Mouse (Mus musculus) heart, postnatal 0 days (tissue): ENCODE results near the gene Tmem8. TPM values are rescaled to one million over a fixed set of nuclear protein-coding genes. Genes with fewer than 3 reads are reported as not detected.
A peak's percentile ranks its signal among the peaks of the same experiment; 100 is the strongest.

ENCODE experiments used
- ATAC-seq: fragments of 200-750 bp; cut with Nextera tagmentation; 2 replicates; pipeline ENCODE4 v1.8.0; 2017; ENCODE audit warnings: low read depth, moderate number of reproducible peaks, moderate library complexity; ENCODE audit not compliant: insufficient read depth
- DNase-seq: peaks from one replicate; pipeline ENCODE4 v3.0.0-alpha.2; 2016; ENCODE audit warnings: low spot score
- H3K27ac ChIP-seq: fragments of 300-500 bp; sonication (generic); 2 replicates; pipeline ENCODE4 v1.5.1; 2014; ENCODE audit warnings: low read depth, mild to moderate bottlenecking
- H3K27me3 ChIP-seq: fragments of 300-500 bp; sonication (generic); 2 replicates; pipeline ENCODE4 v1.6.1; 2014; ENCODE audit warnings: low read length, mixed read lengths; ENCODE audit not compliant: control insufficient read depth, insufficient read depth
- H3K36me3 ChIP-seq: fragments of 300-500 bp; sonication (generic); replicated peaks from 2 replicates; pipeline ENCODE4 v1.6.1; 2014; ENCODE audit warnings: low read length, mixed read lengths; ENCODE audit not compliant: control insufficient read depth, insufficient read depth
- H3K4me1 ChIP-seq: fragments of 300-500 bp; sonication (generic); 2 replicates; pipeline ENCODE4 v1.6.1; 2014; ENCODE audit warnings: antibody characterized with exemption; ENCODE audit not compliant: control insufficient read depth, insufficient read depth
- H3K4me2 ChIP-seq: fragments of 300-500 bp; sonication (generic); 2 replicates; pipeline ENCODE4 v1.6.1; 2014; ENCODE audit warnings: low read depth, mild to moderate bottlenecking, low read length, moderate library complexity
- H3K4me3 ChIP-seq: fragments of 300-500 bp; sonication (generic); 2 replicates; pipeline ENCODE4 v1.5.1; 2014; ENCODE audit warnings: low read depth, low read length
- H3K9ac ChIP-seq: fragments of 300-500 bp; sonication (generic); replicated peaks from 2 replicates; pipeline ENCODE4 v1.6.1; 2014; ENCODE audit warnings: low read depth, low read length, mixed read lengths
- H3K9me3 ChIP-seq: fragments of 300-500 bp; sonication (generic); replicated peaks from 2 replicates; pipeline ENCODE4 v1.6.1; 2016; ENCODE audit warnings: low read length; ENCODE audit not compliant: control insufficient read depth
- CTCF ChIP-seq: IDR thresholded peaks from 2 replicates; pipeline ENCODE4 v1.5.1; 2016; ENCODE audit warnings: antibody characterized with exemption, control low read depth, low read depth
- EP300 ChIP-seq: IDR thresholded peaks from 2 replicates; pipeline ENCODE4 v1.6.1; 2016; ENCODE audit warnings: antibody characterized with exemption, low read depth
- WGBS: fragments of 180-500 bp; shearing (Covaris S2); extraction: QIAGEN DNeasy Blood & Tissue Kit; methylation state at CpG from one replicate; pipeline ENCODE4 v1.1.7; 2014; 5-methylcytosine and 5-hydroxymethylcytosine counted together
- polyA plus RNA-seq: library from polyadenylated mRNA; unstranded; fragments of >200 nt; fragmentation: Nextera tagmentation; extraction: Ambion mirVana; gene quantifications from 2 replicates; pipeline ENCODE4 v1.2.1, GENCODE M21; 2015
- total RNA-seq: library from RNA; depleted of rRNA; stranded (reverse); fragments of >200 nt; gene quantifications from 2 replicates; pipeline ENCODE4 v1.2.3, GENCODE M21; 2014; ENCODE audit warnings: low replicate concordance

Tmem8 gene
- total and polyA plus RNA-seq, 2 experiments from 2014 or later: 0.51 to 2.1 TPM

DNA sequence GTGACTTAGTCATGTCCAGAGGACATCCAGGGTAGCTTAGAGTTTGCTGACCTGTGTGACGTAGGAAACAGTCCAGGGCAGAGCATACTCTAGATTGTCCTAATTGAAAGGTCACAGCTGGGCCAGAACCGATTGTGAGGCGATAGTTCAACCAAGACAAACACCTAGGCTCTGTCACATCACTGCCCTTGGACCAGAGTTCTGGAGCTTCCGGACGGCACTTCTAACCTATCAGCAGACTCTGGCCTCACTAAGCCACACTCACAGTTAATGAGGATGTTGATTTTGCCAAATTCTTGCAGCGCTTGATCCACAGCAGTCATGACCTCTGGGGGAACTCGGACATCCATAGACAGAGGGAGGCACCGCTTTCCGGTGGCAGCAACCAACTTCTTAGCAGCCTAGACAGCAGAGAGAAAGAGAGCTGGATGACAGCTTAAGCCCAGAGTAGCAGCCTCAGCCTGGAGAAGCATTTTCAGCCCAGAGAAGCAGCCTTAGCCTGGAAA, 26.0 kb upstream of the Tmem8 start:
- WGBS: 83% methylated on average over 9 of the region's 9 CpGs
- H3K9me3 ChIP-seq: no peaks in the 10 kb centered on the region
- no peak overlapping the region for H3K4me3 ChIP-seq
- H3K4me1 ChIP-seq: peaks cover 3% of the 10 kb centered on the region; the same call in 1 of the 2 replicates
- no peak overlapping the region for H3K9ac ChIP-seq
- no peak overlapping the region for H3K27ac ChIP-seq
- no peaks in the 10 kb centered on the region for H3K27me3 ChIP-seq
- ATAC-seq: no peak
- 0 out of 2 replicates have a peak, but pooled peaks cover 6% of the 10 kb centered on the region for H3K36me3 ChIP-seq
- DNase-seq: no peak
- no peak overlapping the region for H3K4me2 ChIP-seq
- TF ChIP-seq CTCF (no peak), EP300 (no peak)

DNA sequence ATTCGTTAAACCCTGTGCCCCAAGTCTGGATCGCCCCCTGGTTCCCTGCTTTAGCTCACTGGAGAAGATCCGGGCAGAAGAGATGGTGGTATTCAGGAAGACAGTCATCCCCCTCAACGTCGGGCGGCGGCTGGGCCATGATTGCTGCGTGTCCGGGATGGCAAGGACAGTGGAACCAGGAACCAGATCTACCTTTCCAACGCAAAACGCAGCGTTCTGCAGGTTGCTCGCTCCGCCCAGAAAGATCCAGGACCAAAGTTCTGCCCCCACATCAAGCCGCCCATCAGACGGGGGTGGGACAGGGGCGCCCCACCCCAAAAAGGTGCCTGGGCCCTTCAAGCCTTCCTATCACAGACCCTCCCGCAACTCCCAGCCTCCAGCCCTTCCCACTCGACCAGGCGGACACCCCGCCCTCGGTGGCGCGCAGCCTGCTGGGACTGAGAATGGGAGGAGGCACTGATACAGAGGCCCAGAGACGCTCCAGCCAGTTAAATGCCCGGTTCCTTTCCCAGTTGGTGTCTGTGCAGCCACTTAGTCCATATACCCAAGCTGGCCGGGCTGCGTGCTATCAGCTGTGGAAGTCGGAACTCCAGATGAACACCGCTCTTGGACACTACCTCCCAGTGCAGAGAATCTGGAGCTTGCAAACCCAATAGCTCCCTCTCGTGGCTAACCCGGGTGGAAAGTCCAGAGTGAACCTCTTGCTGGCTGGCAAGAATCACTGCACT, 23.0 kb upstream of the Tmem8 start, which contains the start of gene Decr2:
Gene Decr2 (minus strand): TSS at position 433 of the 728 bp plus-strand sequence.
- Histone ChIP-seq H3K9me3 (no peaks in the 10 kb centered on the region), H3K27me3 (no peaks in the 10 kb centered on the region), H3K4me3 (peak within 1 kb of the TSS; percentile 59), H3K9ac (peak within 1 kb of the TSS; percentile 65), H3K4me1 (peaks cover 3% of the 10 kb centered on the region; the same call in 1 of the 2 replicates), H3K36me3 (no peaks in the 10 kb centered on the region), H3K4me2 (peak within 1 kb of the TSS; percentile 85), H3K27ac (peak within 1 kb of the TSS; percentile 54)
- ATAC-seq: peak; percentile 85
- DNase-seq: peak; percentile 90
- TF ChIP-seq EP300 (no peak), CTCF (peak; percentile 87)
- WGBS: under 1% methylated on average over 30 of the region's 32 CpGs

DNA sequence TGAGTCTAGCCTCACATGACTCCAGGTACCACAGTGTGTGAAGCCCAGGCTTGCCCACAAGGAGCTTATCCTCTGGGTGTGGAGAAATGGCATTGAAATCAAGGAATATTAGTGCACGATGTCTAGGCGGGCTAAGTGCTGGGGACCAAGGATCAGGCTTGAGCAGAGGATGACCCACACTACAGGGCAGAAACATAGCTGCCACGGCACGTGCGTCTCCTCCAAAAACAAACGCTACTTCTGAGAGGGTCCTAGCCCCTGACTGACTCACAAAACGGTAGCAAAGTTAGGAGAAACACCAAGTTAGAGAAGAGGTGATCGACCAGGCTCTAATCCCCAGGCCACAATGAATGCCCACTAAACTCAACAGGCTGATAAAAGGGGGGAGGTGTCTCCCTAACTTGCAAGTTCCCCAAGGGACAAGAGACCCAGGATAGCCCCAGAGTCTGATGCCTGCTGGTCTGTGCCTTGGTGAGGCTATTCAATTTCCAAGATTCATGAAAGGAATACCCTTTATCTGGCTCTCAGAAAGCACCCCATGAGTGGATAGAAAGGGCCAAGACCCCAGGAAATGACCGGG, 18.5 kb upstream of the Tmem8 start:
- no peaks in the 10 kb centered on the region for H3K36me3 ChIP-seq
- 49% methylated on average over 9 of the region's 9 CpGs for WGBS
- no peak for ATAC-seq
- peak overlapping the region; percentile 88 for H3K4me2 ChIP-seq
- no peak for DNase-seq
- H3K9ac ChIP-seq: peak overlapping the region; percentile 62; the same call in 1 of the 2 replicates
- peak overlapping the region; percentile 58 for H3K4me3 ChIP-seq
- H3K9me3 ChIP-seq: no peaks in the 10 kb centered on the region
- no peak for TF ChIP-seq CTCF
- no peak for TF ChIP-seq EP300
- no peaks in the 10 kb centered on the region for H3K27me3 ChIP-seq
- H3K27ac ChIP-seq: no peak overlapping the region
- peaks cover 2% of the 10 kb centered on the region; the same call in 1 of the 2 replicates for H3K4me1 ChIP-seq

DNA sequence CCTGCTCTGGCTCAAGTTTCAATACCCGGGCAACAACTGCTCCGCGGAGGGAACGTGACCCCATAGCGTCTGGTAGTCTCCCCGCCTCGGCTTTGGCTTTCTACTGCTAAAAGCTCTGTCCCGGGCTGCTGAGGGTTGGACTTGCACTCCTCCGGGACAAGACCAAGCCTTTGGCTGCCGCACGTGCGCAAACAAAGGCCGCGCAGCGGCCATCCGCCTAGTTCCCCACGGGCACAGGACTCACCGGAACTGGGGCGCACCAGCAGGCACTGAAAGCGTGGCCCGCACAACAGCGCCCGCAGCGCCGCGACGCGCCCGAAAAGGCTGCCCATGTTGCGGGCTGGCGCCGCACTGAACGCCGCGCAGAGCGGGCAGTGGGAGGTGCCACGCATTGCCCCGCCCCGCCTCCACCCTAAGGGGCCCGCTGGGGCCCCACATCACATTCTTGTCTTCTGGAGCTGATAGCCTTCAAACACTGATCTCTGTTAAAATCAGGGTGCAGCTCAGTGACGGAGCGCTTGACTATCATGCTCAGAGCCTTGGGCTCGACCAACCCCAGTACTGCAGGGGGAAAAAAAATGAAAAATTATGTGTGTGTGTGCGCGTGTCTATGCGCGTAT, 17.9 kb upstream of the Tmem8 start, which contains the start of gene Nme4:
Gene Nme4 (minus strand): TSS at position 482 of the 620 bp plus-strand sequence.
- Histone ChIP-seq H3K4me2 (peak within 1 kb of the TSS; percentile 88), H3K9ac (peak within 1 kb of the TSS; percentile 62), H3K27me3 (no peaks in the 10 kb centered on the region), H3K9me3 (no peaks in the 10 kb centered on the region), H3K27ac (0 out of 2 replicates have a peak within 1 kb of the TSS, but pooled peaks have one; percentile 31), H3K4me3 (peak within 1 kb of the TSS; percentile 58), H3K36me3 (no peaks in the 10 kb centered on the region), H3K4me1 (no peaks in the 10 kb centered on the region)
- TF ChIP-seq CTCF: no peak
- TF ChIP-seq EP300: no peak
- 2% methylated on average over 47 of the region's 47 CpGs for WGBS
- ATAC-seq (peak; percentile 60), DNase-seq (peak; percentile 9)

DNA sequence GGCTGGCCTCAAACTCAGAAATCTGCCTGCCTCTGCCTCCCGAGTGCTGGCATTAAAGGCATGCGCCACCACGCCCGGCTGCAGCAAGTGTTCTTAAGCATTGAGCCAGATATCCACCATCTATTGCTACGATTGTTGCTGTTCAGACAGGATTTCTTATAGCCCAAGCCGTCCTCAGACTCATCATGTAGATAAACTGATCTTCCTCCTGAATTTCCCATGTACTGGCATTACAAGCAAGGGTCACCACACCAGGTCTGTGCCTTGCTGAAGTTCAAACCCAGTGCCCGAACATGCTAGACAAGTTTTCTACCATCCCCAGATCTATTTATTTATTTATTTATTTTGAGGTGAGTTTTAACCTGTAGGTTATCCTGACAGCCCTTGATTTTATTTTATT, 14.6 kb upstream of the Tmem8 start:
- DNase-seq (no peak), ATAC-seq (no peak)
- H3K36me3 ChIP-seq: no peaks in the 10 kb centered on the region
- no peak overlapping the region for H3K4me2 ChIP-seq
- 88% methylated on average over 7 of the region's 7 CpGs for WGBS
- no peak overlapping the region for H3K9ac ChIP-seq
- H3K27ac ChIP-seq: no peak overlapping the region
- H3K4me3 ChIP-seq: no peak overlapping the region
- TF ChIP-seq CTCF (no peak), EP300 (no peak)
- no peaks in the 10 kb centered on the region for H3K27me3 ChIP-seq
- H3K4me1 ChIP-seq: no peaks in the 10 kb centered on the region
- no peaks in the 10 kb centered on the region for H3K9me3 ChIP-seq
